Mouse (Mus musculus) kidney, adult 10 weeks (tissue): ENCODE measurements around the gene Plxna3. TPM values are rescaled to one million over a fixed set of nuclear protein-coding genes. Genes with fewer than 3 reads are reported as not detected.

Experiments used
- polyA plus RNA-seq: library from polyadenylated mRNA; stranded (reverse); fragments of 350-450 nt; fragmentation: Illumina TruSeq; extraction: RNeasy Lipid Tissue Mini Kit (QIAGEN cat#74804); gene quantifications from one replicate; pipeline ENCODE4 v1.2.3, GENCODE M21; 2014; ENCODE audit warnings: low read depth, low replicate concordance

The Plxna3 gene
- polyA plus RNA-seq, result 0.12 TPM

DNA sequence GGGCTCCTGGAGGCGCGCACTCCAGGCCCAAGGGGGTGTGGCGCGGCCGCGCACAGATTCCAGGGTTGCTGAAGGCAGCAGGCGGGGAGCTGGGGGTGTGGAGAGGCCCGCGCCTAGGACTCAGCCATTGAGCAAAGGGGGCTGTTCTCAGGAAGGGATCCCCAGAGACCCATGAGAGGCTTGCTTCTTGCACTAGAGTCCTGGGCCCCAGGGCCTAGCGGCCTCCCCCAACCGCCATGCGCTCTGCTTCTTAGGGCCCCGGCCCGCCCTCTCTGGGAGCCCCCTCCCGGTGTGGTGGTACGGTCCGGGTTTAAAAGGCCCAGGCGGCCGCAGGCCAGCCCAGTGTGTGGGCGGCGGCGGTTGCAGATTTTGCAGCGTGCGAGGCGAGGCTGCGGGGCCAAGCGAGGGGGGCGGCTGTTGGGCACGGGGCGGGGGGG lies at the start of gene Plxna3:
Plxna3 (plus strand) TSS at position 342 of the 437 bp plus-strand sequence.

DNA sequence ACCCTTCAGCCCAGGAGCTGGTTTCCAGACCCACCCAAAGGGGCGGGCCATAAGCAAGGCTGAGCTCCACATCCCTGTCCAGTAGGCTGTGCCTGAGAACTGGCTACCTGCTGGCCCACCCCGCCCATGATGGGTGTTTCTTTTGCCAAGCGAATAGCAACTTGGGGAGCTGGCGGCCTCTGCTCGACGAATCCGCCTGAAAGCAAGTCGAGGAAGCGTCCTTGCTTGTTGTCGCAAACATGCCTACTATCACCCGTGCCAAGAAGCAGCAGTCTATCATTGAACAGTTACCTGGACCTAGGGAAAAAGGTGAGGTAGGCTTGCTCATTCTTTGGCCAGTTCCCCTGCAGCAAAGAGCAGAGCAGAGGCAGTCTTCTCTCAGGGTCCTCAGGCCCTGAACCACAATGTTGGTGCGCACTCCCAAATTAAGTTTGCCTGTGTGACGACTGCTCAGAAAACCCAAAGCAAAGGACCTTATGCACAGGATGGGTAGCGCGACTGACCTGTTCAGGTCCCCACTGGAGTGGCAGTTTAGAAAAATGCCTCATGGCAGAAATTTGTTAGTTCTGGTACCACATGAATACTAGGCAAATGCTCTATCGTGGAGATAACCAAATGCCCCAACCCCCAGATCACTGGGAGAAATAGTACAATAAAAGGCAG lies 47.0 kb upstream of the Plxna3 start, which contains the start of the genes Taz and Dnase1l1:
Taz (plus strand) TSS at position 181 of the 663 bp plus-strand sequence.
Dnase1l1 (minus strand) TSS at position 606 of the 663 bp plus-strand sequence.

DNA sequence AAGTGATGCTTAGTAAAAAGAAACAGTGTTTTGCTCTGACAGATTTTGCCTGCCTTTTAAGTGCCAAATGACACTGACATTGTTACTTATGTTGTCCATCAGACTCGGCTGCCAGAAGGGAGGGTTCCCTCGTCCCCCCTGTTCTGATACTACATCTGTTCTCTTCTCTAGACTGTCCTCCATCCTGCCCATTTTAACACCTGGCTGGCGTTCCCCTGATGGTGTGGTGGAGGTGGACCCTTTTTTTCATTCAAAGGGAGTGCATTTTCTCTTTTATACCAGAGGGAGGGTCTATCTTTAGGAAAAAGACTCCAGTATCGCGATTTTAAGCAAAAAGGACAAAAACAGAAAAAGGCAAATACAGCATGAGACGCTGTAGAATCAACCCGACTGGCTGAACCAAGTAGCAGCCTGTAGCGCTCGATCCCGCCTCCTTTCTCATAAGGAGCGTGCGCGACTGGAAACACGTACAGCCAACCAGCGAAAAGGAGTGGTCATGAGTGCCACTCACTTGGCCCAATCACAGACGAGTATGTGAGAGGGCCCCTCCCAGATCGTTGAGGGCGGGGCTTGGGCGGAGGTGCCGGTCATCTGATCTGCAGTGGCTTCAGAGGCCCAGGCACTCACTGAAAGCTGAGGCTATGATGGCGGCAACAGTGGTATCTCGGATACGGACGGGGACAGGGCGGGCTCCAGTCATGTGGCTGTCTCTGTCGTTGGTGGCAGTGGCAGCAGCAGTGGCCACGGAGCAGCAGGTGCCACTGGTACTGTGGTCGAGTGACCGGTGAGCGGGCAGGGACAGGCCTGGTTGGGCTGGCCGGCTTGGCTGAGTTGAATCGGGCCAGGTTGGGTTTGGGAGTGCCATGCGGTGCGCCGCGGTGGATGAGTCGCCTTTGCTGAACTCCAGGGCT lies 32.1 kb upstream of the Plxna3 start, which contains the start of gene Atp6ap1:
Atp6ap1 (plus strand) TSS at position 560 of the 911 bp plus-strand sequence.

DNA sequence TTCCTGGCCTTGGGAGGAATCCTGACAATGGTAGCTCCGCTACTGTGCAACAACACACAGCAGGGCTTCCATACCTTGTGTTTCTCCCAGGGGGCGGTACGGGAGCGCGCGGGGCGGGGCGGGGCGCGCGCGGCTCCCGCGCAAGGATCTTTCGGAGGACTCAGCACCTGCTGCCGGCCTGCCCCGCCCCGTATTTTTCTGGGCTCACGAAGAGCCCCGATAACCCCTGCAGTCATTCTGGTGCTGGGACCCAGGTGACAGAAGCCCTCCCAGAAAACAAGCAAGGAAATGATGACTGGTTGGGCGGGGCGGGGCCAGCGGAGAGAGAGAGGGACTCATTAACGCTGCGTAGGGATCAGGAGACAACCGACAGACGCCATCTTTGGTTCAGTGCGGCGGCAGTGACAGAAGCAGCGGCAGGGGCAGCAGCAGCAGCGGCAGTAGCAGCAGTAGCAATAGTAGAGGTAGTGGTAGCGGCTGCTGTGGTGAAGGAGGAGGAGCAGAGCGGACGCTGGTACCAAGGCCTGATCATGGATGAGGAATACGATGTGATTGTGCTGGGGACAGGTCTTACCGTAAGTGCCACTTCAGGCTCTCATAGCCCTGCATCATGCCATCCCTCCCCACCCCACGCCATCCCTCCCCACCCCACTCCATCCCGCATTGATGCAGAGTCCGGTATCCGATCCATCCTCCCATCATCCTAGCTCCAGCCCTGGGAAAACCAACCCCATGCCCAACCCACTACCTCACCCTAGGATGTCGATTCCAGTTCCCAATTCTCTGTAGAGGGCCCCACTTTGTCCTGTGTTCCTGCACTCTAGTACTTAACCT lies 23.8 kb upstream of the Plxna3 start, which contains the start of gene Gdi1:
Gdi1 (plus strand) TSS at position 132 of the 834 bp plus-strand sequence.

DNA sequence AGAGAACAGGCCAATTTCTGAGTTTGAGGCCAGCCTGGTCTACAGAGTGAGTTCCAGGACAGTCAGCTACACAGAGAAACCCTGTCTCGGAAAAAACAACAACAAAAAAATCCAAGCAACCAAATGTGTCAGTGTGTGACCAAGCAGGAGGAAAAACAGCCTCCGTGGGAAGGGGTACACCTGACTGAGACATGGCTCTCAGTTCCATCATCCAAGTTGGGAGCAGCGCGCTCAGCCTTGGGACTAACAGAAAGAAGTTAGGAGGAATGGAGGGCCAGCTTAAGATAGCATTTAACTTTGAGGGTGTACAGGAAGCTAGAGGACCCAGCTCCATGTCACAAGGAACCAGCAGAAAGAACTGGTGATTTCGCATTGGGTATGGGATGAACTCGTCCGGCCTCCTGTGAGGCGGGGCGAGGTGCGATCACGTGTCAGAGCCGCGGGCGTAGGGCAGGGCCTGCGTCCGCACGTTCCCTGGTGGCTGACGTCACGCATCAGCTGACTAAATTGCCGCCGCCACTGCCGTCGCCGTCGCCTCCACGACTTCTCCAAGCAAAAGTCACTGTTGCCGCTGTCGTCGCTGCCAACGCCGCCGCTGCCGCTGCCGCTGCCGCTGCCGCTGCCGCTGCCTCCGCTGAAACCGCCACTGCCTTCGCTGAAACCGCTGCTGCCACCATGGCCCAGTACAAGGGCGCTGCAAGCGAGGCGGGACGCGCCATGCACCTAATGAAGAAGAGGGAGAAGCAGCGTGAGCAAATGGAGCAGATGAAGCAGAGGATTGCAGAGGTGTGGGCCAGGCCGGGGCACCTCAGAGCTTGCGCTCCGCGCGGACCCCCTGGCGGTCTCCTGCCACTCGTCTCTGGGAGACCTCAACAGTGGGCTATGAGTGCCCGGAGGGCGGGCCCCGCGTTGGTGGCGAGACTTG lies 16.1 kb upstream of the Plxna3 start, which contains the start of gene Fam50a:
Fam50a (plus strand) TSS at position 494 of the 925 bp plus-strand sequence.

DNA sequence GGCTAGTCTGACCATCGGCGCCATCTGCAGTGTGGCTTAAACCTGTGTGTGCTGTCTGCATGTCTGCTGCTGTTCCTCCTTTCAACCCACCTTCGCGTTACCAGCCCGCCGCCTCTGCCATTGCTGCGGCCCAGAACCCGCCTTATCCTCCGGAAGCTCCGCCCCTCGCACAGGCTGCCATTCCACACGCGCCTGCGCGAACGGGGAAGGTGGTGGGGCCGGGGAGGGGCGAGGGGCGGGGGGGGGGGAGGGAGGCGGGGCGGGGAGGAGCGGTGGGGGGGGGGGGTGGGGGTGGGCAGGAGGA lies 24.6 kb downstream of the Plxna3 start, which contains the start of gene Lage3:
Lage3 (minus strand) TSS at position 152 of the 304 bp plus-strand sequence.

DNA sequence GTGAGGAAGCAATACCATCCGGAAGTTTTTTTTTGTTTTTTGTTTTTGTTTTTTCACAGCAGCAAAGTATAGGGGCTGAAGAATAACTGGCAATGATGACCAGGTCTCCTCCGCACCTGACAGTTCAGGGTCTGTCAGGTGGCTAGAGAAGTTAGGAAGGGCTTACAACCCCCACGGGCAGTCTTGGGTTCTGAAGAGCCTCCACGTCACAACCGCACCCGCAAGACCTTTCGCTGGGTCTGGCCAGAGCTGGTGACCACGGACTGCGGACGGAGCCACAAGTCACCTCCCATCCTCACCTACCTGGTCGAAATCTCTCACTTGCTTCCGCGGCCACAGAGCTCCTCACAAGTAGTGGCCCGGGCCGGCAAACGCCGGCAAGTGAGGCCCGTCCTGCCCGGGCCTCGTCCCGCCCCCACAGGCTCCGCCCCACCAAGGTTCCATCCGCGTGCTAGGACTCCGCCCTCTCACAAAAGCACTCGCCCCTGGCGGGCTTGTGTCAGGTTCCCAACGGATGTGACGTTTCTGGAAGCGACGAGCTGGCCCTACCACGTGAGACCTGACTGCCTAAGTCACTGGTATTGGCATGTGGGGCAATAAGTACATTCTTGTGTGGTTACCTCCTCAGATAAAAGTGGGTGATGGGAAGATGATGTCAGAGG lies 44.2 kb downstream of the Plxna3 start, which contains the start of the genes Ubl4a and Slc10a3:
Ubl4a (minus strand) TSS at position 331 of the 662 bp plus-strand sequence.
Slc10a3 (minus strand) TSS at position 462 of the 662 bp plus-strand sequence.

DNA sequence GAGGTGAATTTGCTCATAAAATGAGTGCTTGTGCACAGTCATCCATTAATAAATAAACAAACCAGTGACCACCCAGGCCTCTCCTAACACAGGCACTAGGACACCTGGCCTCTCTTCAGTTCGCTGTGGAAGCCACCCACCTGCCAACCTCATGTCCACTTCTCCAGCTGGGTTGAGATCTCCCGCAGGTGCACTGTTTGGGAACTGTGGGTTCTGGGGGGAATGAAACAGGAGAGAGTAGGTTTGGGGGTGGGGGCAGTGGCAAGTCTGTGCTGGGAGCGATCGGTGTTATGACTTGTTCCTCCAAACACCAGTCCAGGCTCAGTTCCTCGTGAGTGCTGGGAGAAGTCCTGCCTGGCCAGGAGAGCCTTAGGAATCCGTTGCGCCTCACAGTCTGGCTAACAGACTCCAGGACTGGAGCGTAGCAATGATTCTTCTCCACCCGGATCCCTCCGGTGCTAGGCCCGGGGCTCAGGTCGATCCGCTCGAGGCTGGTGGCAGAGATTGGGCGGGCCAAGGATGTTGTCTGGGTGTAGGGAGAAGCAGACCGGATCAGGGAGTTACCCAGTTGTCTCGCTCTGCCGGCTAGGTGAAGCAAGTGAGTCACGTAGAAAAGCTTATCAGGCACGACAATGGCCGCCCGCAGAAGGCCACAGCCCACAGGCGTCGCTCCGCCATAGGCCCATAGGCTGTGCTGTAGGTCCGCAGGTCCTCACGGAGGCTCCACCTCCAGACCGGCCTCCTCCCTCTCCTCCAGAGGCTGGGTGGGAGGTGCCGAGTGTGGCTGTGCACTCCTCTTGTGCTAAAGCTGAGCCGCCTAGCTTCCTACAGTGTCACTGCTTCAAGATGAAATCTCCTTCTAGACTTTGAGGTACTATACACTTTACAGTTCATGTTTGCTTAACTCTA lies 63.9 kb downstream of the Plxna3 start, which contains the start of the genes Fam3a and Ikbkg:
Fam3a (minus strand) TSS at position 738 of the 909 bp plus-strand sequence.
Ikbkg (plus strand) TSS at position 756 of the 909 bp plus-strand sequence.

Other genes with a start within 250 kb of the Plxna3 start
- gene Opn1mw, start 201.6 kb upstream of the Plxna3 start, polyA plus RNA-seq, result not detected
- gene Mecp2, start 193.7 kb upstream of the Plxna3 start, polyA plus RNA-seq, result 18.0 TPM
- not detected for gene Tex28, start 161.2 kb upstream of the Plxna3 start, polyA plus RNA-seq
- gene Tktl1, start 151.8 kb upstream of the Plxna3 start, polyA plus RNA-seq, result not detected
- gene Flna, start 79.2 kb upstream of the Plxna3 start, polyA plus RNA-seq, result 14.1 TPM
- 34.6 TPM for gene Emd, start 74.4 kb upstream of the Plxna3 start, polyA plus RNA-seq
- gene Rpl10, start 58.3 kb upstream of the Plxna3 start, polyA plus RNA-seq, result 1,026 TPM
- gene Taz, start 47.2 kb upstream of the Plxna3 start, polyA plus RNA-seq, result 37.2 TPM
- 17.5 TPM for gene Dnase1l1, start 46.7 kb upstream of the Plxna3 start, polyA plus RNA-seq
- gene Atp6ap1, start 32.0 kb upstream of the Plxna3 start, polyA plus RNA-seq, result 252 TPM
- gene Gdi1, start 24.1 kb upstream of the Plxna3 start, polyA plus RNA-seq, result 120 TPM
- gene Fam50a, start 16.0 kb upstream of the Plxna3 start, polyA plus RNA-seq, result 23.5 TPM
- 13.5 TPM for gene Lage3, start 24.6 kb downstream of the Plxna3 start, polyA plus RNA-seq
- 43.2 TPM for gene Ubl4a, start 44.2 kb downstream of the Plxna3 start, polyA plus RNA-seq
- gene Slc10a3, start 44.3 kb downstream of the Plxna3 start, polyA plus RNA-seq, result 6.3 TPM
- 8.2 TPM for gene Fam3a, start 64.2 kb downstream of the Plxna3 start, polyA plus RNA-seq
- gene Ikbkg, start 64.2 kb downstream of the Plxna3 start, polyA plus RNA-seq, result 30.2 TPM
- 9.0 TPM for gene G6pdx, start 100.1 kb downstream of the Plxna3 start, polyA plus RNA-seq
- not detected for gene Gm6880, start 152.3 kb downstream of the Plxna3 start, polyA plus RNA-seq
- not detected for gene Olfr1326-ps1, start 245.8 kb downstream of the Plxna3 start, polyA plus RNA-seq